Mouse (Mus musculus) ES-Bruce4 (cell line): ENCODE data around the gene Ahdc1.

ENCODE experiments used
- CTCF ChIP-seq: IDR thresholded peaks from one replicate; pipeline ENCODE4 v1.8.1; 2011; ENCODE audit warnings: low read depth, low read length
- POLR2A ChIP-seq: IDR thresholded peaks from one replicate; pipeline ENCODE4 v1.8.1; 2011; ENCODE audit warnings: low read length; ENCODE audit not compliant: insufficient read depth

- TF ChIP-seq CTCF (no peak), POLR2A (no peak)
Observed at GRCm38 (mm10) chr4:133050196-133050836, 39.3 kb downstream of the Ahdc1 start.
